ENCODE assay signal across 21 mouse cellular contexts in genomic region chr12:104665521-104665920, GRCm38 (mm10).
DNase-seq lines count a peak whose midpoint lies in the region; ATAC-seq and TF ChIP-seq lines count a peak whose summit lies in the region.
"Had no signal": no experiment of that assay in that cellular context is flagged by ENCODE, and none has a peak within 500 bp of the region (broad histone marks: within the 10 kb centered on the region; RNA-seq: fewer than 3 reads in every experiment).

No protein-coding gene starts in this region.

- no peak for ATAC-seq in embryonic facial prominence, embryonic 13.5 days (ENCODE audit: insufficient number of reproducible peaks, insufficient read depth, low FRiP score, low TSS enrichment, low read depth)
- peak; percentile 45 for ATAC-seq in limb, embryonic 13.5 days (ENCODE audit: low FRiP score, low read depth)
- ATAC-seq: forebrain, postnatal 0 days; intestine, postnatal 0 days; midbrain, embryonic 13.5 days had no signal

- H3K4me3 ChIP-seq in gastrocnemius, adult 2 months, result peak overlapping the region; percentile 15
- no peak overlapping the region for H3K4me3 ChIP-seq in embryonic facial prominence, embryonic 13.5 days
- no peak overlapping the region for H3K4me3 ChIP-seq in limb, embryonic 13.5 days
- H3K4me3 ChIP-seq: hindbrain, embryonic 12.5 days; megakaryocyte, embryonic 14.5 days; midbrain, embryonic 13.5 days had no signal

- H3K27ac ChIP-seq in gastrocnemius, adult 2 months, result peak overlapping the region; percentile 91
- H3K27ac ChIP-seq in embryonic facial prominence, embryonic 13.5 days, result peak overlapping the region; percentile 34
- H3K27ac ChIP-seq in limb, embryonic 13.5 days, result no peak overlapping the region; the same call in 1 of the 2 replicates
- H3K27ac ChIP-seq: hindbrain, embryonic 12.5 days; liver, embryonic 14.5 days; midbrain, embryonic 13.5 days had no signal

- peaks cover 19% of the 10 kb centered on the region for H3K4me1 ChIP-seq in embryonic facial prominence, embryonic 13.5 days
- peaks cover 24% of the 10 kb centered on the region for H3K4me1 ChIP-seq in limb, embryonic 13.5 days
- H3K4me1 ChIP-seq: hindbrain, embryonic 12.5 days; megakaryocyte, embryonic 14.5 days; midbrain, embryonic 13.5 days had no signal

- 53% methylated on average over 9 of the region's 9 CpGs for WGBS in embryonic facial prominence, embryonic 13.5 days
- 35% methylated on average over 9 of the region's 9 CpGs for WGBS in limb, embryonic 13.5 days

- no peaks in the 10 kb centered on the region for H3K9me3 ChIP-seq in embryonic facial prominence, embryonic 13.5 days
- H3K9me3 ChIP-seq in limb, embryonic 13.5 days, result no peaks in the 10 kb centered on the region
- H3K9me3 ChIP-seq: hindbrain, embryonic 12.5 days; midbrain, embryonic 13.5 days had no signal

- no peak for TF ChIP-seq CTCF in gastrocnemius, adult 2 months (IDR thresholded peaks at IDR 0.05)

- H3K27me3 ChIP-seq in embryonic facial prominence, embryonic 13.5 days, result no peaks in the 10 kb centered on the region
- H3K27me3 ChIP-seq in limb, embryonic 13.5 days, result peaks cover 19% of the 10 kb centered on the region
- H3K27me3 ChIP-seq: hindbrain, embryonic 12.5 days; midbrain, embryonic 13.5 days had no signal

- intact Hi-C loops in gastrocnemius, adult 2 months (cut with DNase I), result no loop called here
- intact Hi-C loops in left cerebral cortex, postnatal 25 days (cut with DNase I), result no loop called here

- H3K9ac ChIP-seq in embryonic facial prominence, embryonic 13.5 days, result no peak overlapping the region
- no peak overlapping the region for H3K9ac ChIP-seq in limb, embryonic 13.5 days
- H3K9ac ChIP-seq: forebrain, postnatal 0 days; hindbrain, embryonic 12.5 days; liver, embryonic 14.5 days; lung, embryonic 14.5 days; midbrain, embryonic 13.5 days had no signal

- peak; percentile 74 for DNase-seq in gastrocnemius, adult 2 months
- no peak for DNase-seq in gastrocnemius, postnatal 10 days
- peak; percentile 66 for DNase-seq in adipocyte (ENCODE audit: low spot score)
- DNase-seq in right cerebral cortex, adult 18-20 months, result no peak
- no peak for DNase-seq in left cerebral cortex, postnatal 25 days (ENCODE audit: low spot score in 2 of 2)
- DNase-seq in right cerebral cortex, postnatal 36 days (ENCODE audit: low spot score in 2 of 2), result no peak
- DNase-seq: adrenal gland, adult 8-10 months; cerebellum, adult 8-10 months; forebrain, postnatal 0 days; kidney, postnatal 4 days; left cerebral cortex, postnatal 4 days; lung, embryonic 14.5 days; lung, postnatal 36 days; spleen, adult 18-20 months had no signal

- no peaks in the 10 kb centered on the region for H3K36me3 ChIP-seq in embryonic facial prominence, embryonic 13.5 days
- H3K36me3 ChIP-seq in limb, embryonic 13.5 days, result no peaks in the 10 kb centered on the region
- H3K36me3 ChIP-seq: hindbrain, embryonic 12.5 days; midbrain, embryonic 13.5 days had no signal

- no peak overlapping the region for H3K4me2 ChIP-seq in embryonic facial prominence, embryonic 13.5 days
- no peak overlapping the region for H3K4me2 ChIP-seq in limb, embryonic 13.5 days (replicated peaks)
- H3K4me2 ChIP-seq: hindbrain, embryonic 12.5 days; lung, embryonic 14.5 days; midbrain, embryonic 13.5 days had no signal

Comparison
In these comparisons a context has a peak if more than half of its experiments do, and no peak if none do; other contexts are left out.
1. DNase-seq: peak in gastrocnemius, adult 2 months (single experiment) and adipocyte (single experiment); none in gastrocnemius, postnatal 10 days (single experiment), right cerebral cortex, adult 18-20 months (single experiment), left cerebral cortex, postnatal 25 days (0 of 2) and right cerebral cortex, postnatal 36 days (0 of 2).